Mouse (Mus musculus) C2C12 (cell line): Measurements from ENCODE around the gene Tet1.

Experiments
- CTCF ChIP-seq: IDR thresholded peaks from one replicate; pipeline ENCODE4 v1.5.1; 2011; ENCODE audit not compliant: control insufficient read depth, insufficient read depth, insufficient read length
- MAX ChIP-seq: IDR thresholded peaks from one replicate; pipeline ENCODE4 v1.6.1; 2011; ENCODE audit warnings: mild to moderate bottlenecking, control low read depth
- MYOD1 ChIP-seq: IDR thresholded peaks from one replicate; pipeline ENCODE4 v1.6.1; 2011; ENCODE audit warnings: low read depth; ENCODE audit not compliant: control insufficient read depth, insufficient read length
- MYOG ChIP-seq: IDR thresholded peaks from one replicate; pipeline ENCODE4 v1.6.1; 2011; ENCODE audit not compliant: control insufficient read depth, insufficient read length; ENCODE audit errors: extremely low read depth
- USF1 ChIP-seq: IDR thresholded peaks from one replicate; pipeline ENCODE4 v1.6.1; 2011; ENCODE audit warnings: low read depth, mild to moderate bottlenecking, control low read depth, moderate library complexity

- no peak for TF ChIP-seq CTCF
- TF ChIP-seq MAX = no peak
- no peak for TF ChIP-seq MYOG
- no peak for TF ChIP-seq MYOD1
- peak; percentile 55 for TF ChIP-seq USF1
These were observed 64.9 kb downstream of the Tet1 start for GRCm38 (mm10) chr10:62843787-62844491.
